Mouse (Mus musculus) liver, postnatal 0 days (tissue): ENCODE results near the gene Hmbs. TPM values are rescaled to one million over a fixed set of nuclear protein-coding genes. Genes with fewer than 3 reads are reported as not detected.

Experiments used
- ATAC-seq: fragments of 200-750 bp; cut with Nextera tagmentation; 2 replicates; pipeline ENCODE4 v1.8.0; 2017; ENCODE audit warnings: mild to moderate bottlenecking, moderate library complexity
- DNase-seq: peaks from one replicate; pipeline ENCODE4 v3.0.0-alpha.2; 2016
- H3K27ac ChIP-seq: fragments of 300-500 bp; sonication (generic); 2 replicates; pipeline ENCODE4 v1.5.1; 2014; ENCODE audit warnings: antibody characterized with exemption, moderate library complexity, mild to moderate bottlenecking, low read depth
- H3K27me3 ChIP-seq: fragments of 300-500 bp; sonication (generic); 2 replicates; pipeline ENCODE4 v1.6.1; 2014; ENCODE audit warnings: low read length, control low read depth, mixed read lengths; ENCODE audit not compliant: insufficient read depth
- H3K36me3 ChIP-seq: fragments of 300-500 bp; sonication (generic); replicated peaks from 2 replicates; pipeline ENCODE4 v1.6.1; 2014; ENCODE audit warnings: mild to moderate bottlenecking, control low read depth, low read length, moderate library complexity, mixed read lengths; ENCODE audit not compliant: insufficient read depth
- H3K4me1 ChIP-seq: fragments of 300-500 bp; sonication (generic); 2 replicates; pipeline ENCODE4 v1.6.1; 2014; ENCODE audit warnings: antibody characterized with exemption, mild to moderate bottlenecking, control low read depth; ENCODE audit not compliant: insufficient read depth
- H3K4me2 ChIP-seq: fragments of 300-500 bp; sonication (generic); 2 replicates; pipeline ENCODE4 v1.6.1; 2014; ENCODE audit warnings: low read depth, mild to moderate bottlenecking, low read length, moderate library complexity, mixed read lengths
- H3K4me3 ChIP-seq: fragments of 300-500 bp; sonication (generic); 2 replicates; pipeline ENCODE4 v1.5.1; 2014; ENCODE audit warnings: low read depth, low read length
- H3K9ac ChIP-seq: fragments of 300-500 bp; sonication (generic); replicated peaks from 2 replicates; pipeline ENCODE4 v1.6.1; 2014; ENCODE audit warnings: mild to moderate bottlenecking, moderate library complexity
- H3K9me3 ChIP-seq: fragments of 300-500 bp; sonication (generic); 2 replicates; pipeline ENCODE4 v1.6.1; 2016; ENCODE audit warnings: mild to moderate bottlenecking, control low read depth, low read length, mixed read lengths
- CTCF ChIP-seq: sonication (generic); IDR thresholded peaks from 2 replicates; pipeline ENCODE4 v1.5.1; 2016; ENCODE audit warnings: antibody characterized with exemption, low read depth
- EP300 ChIP-seq: IDR thresholded peaks from 2 replicates; pipeline ENCODE4 v1.6.1; 2016; ENCODE audit warnings: antibody characterized with exemption, low read depth, mild to moderate bottlenecking
- WGBS: fragments of 180-500 bp; shearing (Covaris S2); extraction: QIAGEN DNeasy Blood & Tissue Kit; methylation state at CpG from one replicate; pipeline ENCODE4 v1.1.7; 2014; ENCODE audit not compliant: insufficient replicate concordance; 5-methylcytosine and 5-hydroxymethylcytosine counted together
- polyA plus RNA-seq: library from polyadenylated mRNA; unstranded; fragments of >200 nt; fragmentation: Nextera tagmentation; extraction: Ambion mirVana; gene quantifications from 2 replicates; pipeline ENCODE4 v1.2.1, GENCODE M21; 2015

Hmbs gene
- polyA plus RNA-seq, 1 experiment from 2014 or later = 539 TPM

DNA sequence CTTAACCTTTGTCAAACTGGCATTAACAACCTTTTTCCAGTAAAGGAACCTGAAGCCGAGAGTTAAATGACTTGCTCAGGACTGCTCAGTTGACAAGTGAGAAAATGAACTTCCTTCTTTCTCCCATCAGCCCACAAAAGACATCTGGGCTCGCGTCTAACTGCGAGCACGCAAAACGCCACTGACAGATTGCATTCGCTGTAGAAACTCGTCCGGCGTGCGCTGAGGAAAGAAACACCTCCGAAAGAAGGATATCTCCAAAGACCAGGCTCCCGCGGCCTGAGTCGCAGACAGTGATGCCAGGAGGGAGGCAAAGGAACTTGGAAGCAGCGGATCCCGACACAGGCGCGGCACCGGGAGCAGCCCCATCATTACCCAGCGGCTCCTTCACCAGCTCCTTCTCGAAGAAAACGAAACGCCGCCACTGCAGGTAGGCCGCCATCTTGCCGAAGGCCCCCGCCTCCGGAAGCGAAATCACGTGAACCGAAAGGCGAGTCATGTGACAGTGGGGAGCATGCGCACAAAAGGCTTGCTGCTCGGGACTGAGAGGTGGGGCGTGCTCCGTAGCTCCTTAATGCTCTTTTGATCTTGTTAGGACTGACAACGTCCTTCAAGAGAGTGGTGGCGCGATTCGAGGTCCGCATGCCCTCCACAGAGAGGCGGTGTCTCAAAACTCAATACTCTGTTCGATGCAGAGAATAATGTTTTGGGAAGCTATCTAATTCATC is 17.3 kb upstream of the Hmbs start, which contains the start of gene Vps11:
TSS of gene Vps11 (minus strand) at position 481 of the 728 bp plus-strand sequence.
- DNase-seq = peak; percentile 97
- H3K4me3 ChIP-seq = peak within 1 kb of the TSS; percentile 92
- H3K36me3 ChIP-seq = peaks cover 21% of the 10 kb centered on the region
- peak; percentile 94 for ATAC-seq
- peak within 1 kb of the TSS; percentile 76 for H3K4me2 ChIP-seq
- peaks cover 6% of the 10 kb centered on the region for H3K4me1 ChIP-seq
- H3K9ac ChIP-seq = peak within 1 kb of the TSS; percentile 89
- no peaks in the 10 kb centered on the region for H3K9me3 ChIP-seq
- TF ChIP-seq EP300 = no peak
- no peak for TF ChIP-seq CTCF
- H3K27me3 ChIP-seq = no peaks in the 10 kb centered on the region
- under 1% methylated on average over 44 of the region's 44 CpGs for WGBS
- H3K27ac ChIP-seq = peak within 1 kb of the TSS; percentile 91

DNA sequence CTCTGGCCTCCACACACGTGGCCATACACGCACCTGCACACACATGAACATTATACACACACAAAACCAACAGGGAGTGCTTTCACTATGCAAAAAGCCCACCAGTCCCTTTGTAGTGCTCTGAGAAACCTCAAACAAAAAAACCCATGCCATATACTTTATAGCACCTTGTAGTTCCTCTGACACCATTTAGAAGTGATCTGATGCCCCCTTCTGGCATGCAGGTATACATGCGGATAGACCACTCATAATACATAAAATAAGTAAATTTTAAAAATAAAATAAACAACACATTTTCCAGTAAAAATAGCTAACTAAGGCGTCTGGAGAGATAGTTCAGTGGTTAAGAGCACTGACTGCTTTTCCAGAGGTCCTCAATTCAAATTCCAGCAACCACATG is 13.2 kb upstream of the Hmbs start:
- 65% methylated on average over 4 of the region's 4 CpGs for WGBS
- Histone ChIP-seq H3K27me3 (no peaks in the 10 kb centered on the region), H3K4me1 (peaks cover 6% of the 10 kb centered on the region), H3K9ac (no peak overlapping the region), H3K9me3 (no peaks in the 10 kb centered on the region), H3K36me3 (peaks cover 61% of the 10 kb centered on the region), H3K27ac (no peak overlapping the region), H3K4me2 (no peak overlapping the region), H3K4me3 (no peak overlapping the region)
- ATAC-seq (no peak), DNase-seq (no peak)
- TF ChIP-seq EP300 (no peak), CTCF (peak; percentile 76)

DNA sequence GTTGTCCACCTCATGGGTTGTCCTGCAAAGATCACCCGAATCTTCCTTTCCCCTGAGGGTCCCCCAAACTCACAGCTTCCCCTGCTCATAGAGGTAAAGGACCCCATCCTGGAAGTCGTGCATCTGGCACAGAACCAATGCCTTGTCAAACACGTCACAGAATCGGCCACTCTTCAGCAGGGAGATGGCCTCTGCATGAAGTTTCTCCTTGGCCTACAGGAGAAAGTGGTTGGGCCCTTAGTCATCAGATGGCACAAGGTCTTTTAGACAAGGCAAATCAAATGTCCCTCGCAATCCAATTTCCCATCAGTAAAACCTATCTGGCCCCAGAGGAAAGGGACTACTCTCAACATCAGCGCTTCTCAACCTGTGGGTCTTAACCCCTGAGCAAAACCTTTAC is 9.1 kb upstream of the Hmbs start:
- ATAC-seq (no peak), DNase-seq (no peak)
- Histone ChIP-seq H3K36me3 (peaks cover 81% of the 10 kb centered on the region), H3K9ac (no peak overlapping the region), H3K4me1 (no peaks in the 10 kb centered on the region), H3K27ac (no peak overlapping the region), H3K4me3 (no peak overlapping the region), H3K9me3 (no peaks in the 10 kb centered on the region), H3K4me2 (no peak overlapping the region), H3K27me3 (no peaks in the 10 kb centered on the region)
- 93% methylated on average over 6 of the region's 6 CpGs for WGBS
- TF ChIP-seq CTCF = no peak
- no peak for TF ChIP-seq EP300

DNA sequence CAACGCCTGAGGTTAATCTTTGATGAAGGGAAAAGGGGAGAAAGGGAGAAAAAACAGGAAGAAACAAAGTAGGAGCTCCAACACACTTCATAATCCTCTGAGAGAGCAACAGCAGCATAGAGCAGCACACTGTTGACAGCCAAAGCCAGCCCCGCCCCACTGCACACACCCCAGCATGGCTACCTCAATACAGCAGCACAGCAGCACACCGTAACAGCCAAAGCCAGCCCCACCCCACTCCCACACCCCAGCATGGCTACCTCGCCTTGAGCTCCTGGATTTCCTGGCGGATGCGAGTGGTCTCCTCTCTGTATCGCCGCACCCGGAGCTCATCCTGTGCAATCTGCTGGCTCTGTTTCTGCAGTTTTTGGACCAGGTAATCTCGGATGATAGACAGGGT is 8.3 kb upstream of the Hmbs start:
- Histone ChIP-seq H3K9ac (no peak overlapping the region), H3K9me3 (no peaks in the 10 kb centered on the region), H3K27ac (no peak overlapping the region), H3K4me3 (no peak overlapping the region), H3K27me3 (no peaks in the 10 kb centered on the region), H3K36me3 (peaks cover 83% of the 10 kb centered on the region), H3K4me1 (no peaks in the 10 kb centered on the region), H3K4me2 (no peak overlapping the region)
- ATAC-seq (no peak), DNase-seq (no peak)
- WGBS = 90% methylated on average over 10 of the region's 10 CpGs
- TF ChIP-seq CTCF = no peak
- TF ChIP-seq EP300 = no peak

DNA sequence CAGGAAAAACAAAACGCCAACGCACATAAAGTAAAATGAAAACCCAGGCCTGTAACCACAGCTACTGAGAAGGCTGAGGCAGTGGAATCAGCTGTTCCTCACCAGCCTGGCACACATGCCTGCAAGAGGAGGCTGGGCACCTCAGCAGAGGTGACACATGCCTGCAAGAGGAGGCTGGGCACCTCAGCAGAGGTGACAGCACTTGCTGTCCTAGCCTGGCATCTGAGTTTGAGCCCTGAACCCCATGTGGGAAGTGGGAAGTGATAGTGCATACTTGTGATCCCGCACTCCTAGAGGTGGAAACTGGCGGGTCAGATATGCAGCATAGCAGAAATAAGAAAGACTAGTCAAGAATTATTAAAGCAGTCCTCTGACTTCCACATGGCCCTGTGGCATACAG is 7.4 kb upstream of the Hmbs start:
- Histone ChIP-seq H3K4me3 (no peak overlapping the region), H3K9me3 (no peaks in the 10 kb centered on the region), H3K27ac (no peak overlapping the region), H3K9ac (no peak overlapping the region), H3K36me3 (peaks cover 80% of the 10 kb centered on the region), H3K4me2 (no peak overlapping the region), H3K27me3 (no peaks in the 10 kb centered on the region), H3K4me1 (no peaks in the 10 kb centered on the region)
- WGBS = 87% methylated on average over 4 of the region's 4 CpGs
- ATAC-seq (no peak), DNase-seq (no peak)
- TF ChIP-seq EP300 (no peak), CTCF (no peak)

DNA sequence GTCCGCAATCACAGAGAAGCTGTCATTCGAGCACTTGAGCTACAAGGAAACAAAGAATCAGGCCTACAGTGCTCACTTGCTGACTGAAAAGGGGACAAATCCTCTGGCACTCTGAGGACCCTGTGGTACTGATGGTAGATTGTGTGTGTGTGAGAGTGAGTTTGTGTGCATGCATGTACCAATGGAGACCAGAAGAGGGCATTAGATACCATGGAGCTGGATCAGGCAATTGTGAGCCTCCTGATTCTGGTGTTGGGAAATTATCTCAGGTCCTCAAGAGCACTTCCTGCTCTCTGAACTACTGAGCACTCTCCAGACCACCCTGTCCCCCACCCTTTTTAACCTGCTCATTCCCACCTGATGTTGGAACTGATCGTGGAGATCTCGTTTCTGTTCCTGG is 4.5 kb upstream of the Hmbs start:
- Histone ChIP-seq H3K27me3 (no peaks in the 10 kb centered on the region), H3K4me2 (no peak overlapping the region), H3K36me3 (peaks cover 55% of the 10 kb centered on the region), H3K27ac (no peak overlapping the region), H3K9me3 (no peaks in the 10 kb centered on the region), H3K4me3 (no peak overlapping the region), H3K4me1 (no peaks in the 10 kb centered on the region), H3K9ac (no peak overlapping the region)
- no peak for TF ChIP-seq EP300
- TF ChIP-seq CTCF = peak; percentile 55
- DNase-seq = no peak
- ATAC-seq = no peak
- WGBS = 96% methylated on average over 4 of the region's 4 CpGs

DNA sequence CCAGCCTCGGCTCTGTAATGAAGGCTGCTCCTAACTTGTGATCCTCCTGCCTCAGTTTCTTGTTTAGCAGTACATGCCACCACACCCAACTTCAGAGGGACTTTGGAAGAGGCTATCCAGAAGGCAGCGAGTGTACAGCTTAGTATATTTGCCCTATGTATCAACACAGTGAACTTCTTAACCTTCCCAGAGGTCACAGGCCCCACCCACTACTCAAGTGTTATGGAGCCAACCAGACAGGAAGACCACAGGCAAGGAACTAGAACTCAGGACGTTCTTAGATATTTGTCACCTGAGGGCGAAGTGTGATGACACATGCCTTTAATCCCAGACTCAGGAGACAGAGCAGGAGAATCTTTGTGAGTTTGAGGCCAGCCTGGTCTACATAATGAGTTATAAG is 3.6 kb upstream of the Hmbs start:
- Histone ChIP-seq H3K36me3 (peaks cover 46% of the 10 kb centered on the region), H3K4me1 (0 out of 2 replicates have a peak, but pooled peaks cover 4% of the 10 kb centered on the region), H3K4me3 (no peak overlapping the region), H3K4me2 (no peak overlapping the region), H3K9ac (no peak overlapping the region), H3K27ac (no peak overlapping the region), H3K27me3 (no peaks in the 10 kb centered on the region), H3K9me3 (no peaks in the 10 kb centered on the region)
- no peak for ATAC-seq
- whole genome bisulfite sequencing = 77% methylated on average over 4 of the region's 4 CpGs
- no peak for DNase-seq
- TF ChIP-seq EP300 (no peak), CTCF (no peak)
